Mouse (Mus musculus) liver, adult 2 months (tissue): ENCODE measurements at regions not wholly inside any gene's neighbourhood (a gene's known extent, or its start where the extent isn't known, plus 50 kb on each side); places are given as distances from the start of the nearest gene placed in this dataset.
"Not testable (repeated sequence)": the region's sequence is repeated elsewhere in the genome, so short reads cannot be mapped to it uniquely, and the experiment has no call there.

ENCODE experiments used
- DNase-seq: peaks from one replicate; pipeline ENCODE4 v3.0.0-alpha.2; 2011; ENCODE audit warnings: low read depth, low spot score; ENCODE audit errors: extremely low read depth
- H3K27ac ChIP-seq: fragments of 200-500 bp; replicated peaks from 2 replicates; pipeline ENCODE4 v1.5.1; 2012; ENCODE audit warnings: low read depth, mild to moderate bottlenecking, control low read depth, inconsistent platforms, low read length; ENCODE audit not compliant: insufficient read depth
- H3K27me3 ChIP-seq: fragments of 200-500 bp; 2 replicates; pipeline ENCODE4 v1.6.1; 2012; ENCODE audit warnings: mild to moderate bottlenecking, moderate library complexity, low read length, inconsistent platforms; ENCODE audit not compliant: control insufficient read depth, insufficient read depth
- H3K36me3 ChIP-seq: fragments of 200-500 bp; 2 replicates; pipeline ENCODE4 v1.6.1; 2012; ENCODE audit warnings: low read length, inconsistent platforms; ENCODE audit not compliant: control insufficient read depth, insufficient read depth
- H3K4me1 ChIP-seq: fragments of 200-500 bp; 2 replicates; pipeline ENCODE4 v1.6.1; 2011; ENCODE audit warnings: low read length; ENCODE audit not compliant: control insufficient read depth, insufficient read depth
- H3K4me3 ChIP-seq: fragments of 200-500 bp; 2 replicates; pipeline ENCODE4 v1.5.1; 2011; ENCODE audit warnings: low read depth, mild to moderate bottlenecking, control low read depth, low read length, moderate library complexity; ENCODE audit not compliant: insufficient read depth
- H3K79me2 ChIP-seq: fragments of 200-500 bp; 2 replicates; pipeline ENCODE4 v1.6.1; 2012; ENCODE audit warnings: inconsistent platforms, mild to moderate bottlenecking, low read length, moderate library complexity; ENCODE audit not compliant: control insufficient read depth, insufficient read depth
- H3K9ac ChIP-seq: fragments of 200-500 bp; 2 replicates; pipeline ENCODE4 v1.6.1; 2012; ENCODE audit warnings: low read depth, mild to moderate bottlenecking, control low read depth, inconsistent platforms, low read length
- CTCF ChIP-seq: fragments of 200-500 bp; IDR thresholded peaks from 2 replicates; pipeline ENCODE4 v1.5.1; 2011; ENCODE audit warnings: low read depth, low read length, control low read depth
- POLR2A ChIP-seq: fragments of 200-500 bp; IDR thresholded peaks from 2 replicates; pipeline ENCODE4 v1.6.1; 2011; ENCODE audit warnings: low read length, control low read depth; ENCODE audit not compliant: insufficient read depth; ENCODE audit errors: extremely low read depth
- whole genome bisulfite sequencing: fragments of 180-500 bp; shearing (Covaris S2); methylation state at CpG from one replicate; pipeline ENCODE4 v1.1.7; 2018; 5-methylcytosine and 5-hydroxymethylcytosine counted together

DNA sequence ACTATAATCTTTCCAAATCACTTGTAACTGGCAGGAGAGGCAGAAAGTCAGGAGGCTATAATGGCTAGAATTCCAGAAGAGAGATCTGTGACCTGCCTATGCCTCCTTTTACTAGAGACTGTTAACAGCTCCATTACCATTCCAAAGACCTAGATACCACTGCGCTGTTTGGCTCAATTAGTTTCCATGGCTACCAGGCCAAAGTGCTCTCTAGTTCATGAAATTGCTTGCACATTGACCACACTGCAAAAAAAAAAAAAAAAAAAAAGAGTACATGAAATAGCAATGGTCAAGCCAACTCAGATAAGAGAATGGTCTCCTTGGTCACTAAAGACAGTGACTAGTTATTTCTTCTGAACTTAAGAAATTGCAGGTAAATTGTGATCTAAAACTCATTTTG, 366.5 kb upstream of the Grid2 start:
- Histone ChIP-seq H3K79me2 (no peaks in the 10 kb centered on the region), H3K4me1 (no peaks in the 10 kb centered on the region), H3K9ac (no peak overlapping the region), H3K27me3 (no peaks in the 10 kb centered on the region), H3K4me3 (no peak overlapping the region), H3K36me3 (no peaks in the 10 kb centered on the region), H3K27ac (no peak overlapping the region)
- TF ChIP-seq CTCF: no peak
- DNase-seq: peak; percentile 84
- 20% methylated on average over 1 of the region's 1 CpGs for WGBS

GRCm38 (mm10) chr6:62912758-62913157, 342.9 kb upstream of the Grid2 start:
- Histone ChIP-seq H3K9ac (no peak overlapping the region), H3K79me2 (no peaks in the 10 kb centered on the region), H3K36me3 (no peaks in the 10 kb centered on the region), H3K27me3 (no peaks in the 10 kb centered on the region), H3K4me1 (no peaks in the 10 kb centered on the region), H3K4me3 (no peak overlapping the region), H3K27ac (no peak overlapping the region)
- TF ChIP-seq POLR2A: no peak
- no peak for TF ChIP-seq CTCF
- 88% methylated on average over 2 of the region's 2 CpGs for WGBS
- no peak for DNase-seq

GRCm38 (mm10) chr6:62917059-62917458, 338.6 kb upstream of the Grid2 start:
- 40% methylated on average over 3 of the region's 5 CpGs for WGBS
- not testable (repeated sequence) for H3K36me3 ChIP-seq, H3K79me2 ChIP-seq

GRCm38 (mm10) chr6:62917956-62918355, 337.7 kb upstream of the Grid2 start:
- Histone ChIP-seq H3K36me3 (no peaks in the 10 kb centered on the region), H3K27me3 (no peaks in the 10 kb centered on the region), H3K27ac (no peak overlapping the region), H3K79me2 (no peaks in the 10 kb centered on the region), H3K4me1 (no peaks in the 10 kb centered on the region), H3K9ac (no peak overlapping the region), H3K4me3 (no peak overlapping the region)
- WGBS: 40% methylated on average over 6 of the region's 6 CpGs
- no peak for TF ChIP-seq CTCF
- TF ChIP-seq POLR2A: no peak
- DNase-seq: peak; percentile 65

More at GRCm38 (mm10) chr6:62917059-62917458, 338.6 kb upstream of the Grid2 start:
- H3K4me1 ChIP-seq, H3K27ac ChIP-seq, H3K27me3 ChIP-seq, H3K9ac ChIP-seq, H3K4me3 ChIP-seq: not testable (repeated sequence)
- peak; percentile 23 for DNase-seq

GRCm38 (mm10) chr6:62919092-62919491, 336.6 kb upstream of the Grid2 start:
- Histone ChIP-seq H3K27me3 (no peaks in the 10 kb centered on the region), H3K4me3 (no peak overlapping the region), H3K4me1 (no peaks in the 10 kb centered on the region), H3K9ac (no peak overlapping the region), H3K79me2 (no peaks in the 10 kb centered on the region), H3K36me3 (no peaks in the 10 kb centered on the region), H3K27ac (no peak overlapping the region)
- peak; percentile 19 for DNase-seq
- no peak for TF ChIP-seq CTCF
- no peak for TF ChIP-seq POLR2A
